Mouse (Mus musculus) intestine, embryonic 14.5 days (tissue): ENCODE results near the gene Plekho1. TPM values are rescaled to one million over a fixed set of nuclear protein-coding genes. Genes with fewer than 3 reads are reported as not detected.
"Not testable (repeated sequence)": the region's sequence is repeated elsewhere in the genome, so short reads cannot be mapped to it uniquely, and the experiment has no call there.

ENCODE experiments used
- ATAC-seq: fragments of 200-750 bp; cut with Nextera tagmentation; replicated peaks from 2 replicates; pipeline ENCODE4 v1.8.0; 2017; ENCODE audit warnings: low read depth, moderate number of reproducible peaks, moderate TSS enrichment, moderate library complexity; ENCODE audit not compliant: low FRiP score, low TSS enrichment
- DNase-seq: peaks from one replicate; pipeline ENCODE4 v3.0.0-alpha.2; 2018; ENCODE audit warnings: low spot score
- H3K27ac ChIP-seq: fragments of 300-500 bp; sonication (generic); 2 replicates; pipeline ENCODE4 v1.5.1; 2014; ENCODE audit warnings: low read depth, mild to moderate bottlenecking, control low read depth
- H3K27me3 ChIP-seq: fragments of 300-500 bp; sonication (generic); replicated peaks from 2 replicates; pipeline ENCODE4 v1.6.1; 2014; ENCODE audit warnings: low read length, control low read depth; ENCODE audit not compliant: control insufficient read depth, insufficient read depth
- H3K36me3 ChIP-seq: fragments of 300-500 bp; sonication (generic); 2 replicates; pipeline ENCODE4 v1.6.1; 2014; ENCODE audit warnings: low read length, control low read depth; ENCODE audit not compliant: control insufficient read depth, insufficient read depth
- H3K4me1 ChIP-seq: fragments of 300-500 bp; sonication (generic); replicated peaks from 2 replicates; pipeline ENCODE4 v1.6.1; 2014; ENCODE audit warnings: low read length, control low read depth, mixed read lengths; ENCODE audit not compliant: control insufficient read depth, insufficient read depth
- H3K4me2 ChIP-seq: fragments of 300-500 bp; sonication (generic); 2 replicates; pipeline ENCODE4 v1.6.1; 2014; ENCODE audit warnings: low read length
- H3K4me3 ChIP-seq: fragments of 300-500 bp; sonication (generic); 2 replicates; pipeline ENCODE4 v1.5.1; 2014; ENCODE audit warnings: low read depth, low read length, control low read depth, mixed read lengths
- H3K9ac ChIP-seq: fragments of 300-500 bp; sonication (generic); 2 replicates; pipeline ENCODE4 v1.6.1; 2014; ENCODE audit warnings: mild to moderate bottlenecking, low read length
- H3K9me3 ChIP-seq: fragments of 300-500 bp; sonication (generic); 2 replicates; pipeline ENCODE4 v1.6.1; 2016; ENCODE audit warnings: low read length, control low read depth; ENCODE audit not compliant: control insufficient read depth
- WGBS: fragments of 180-500 bp; shearing (Covaris S2); extraction: QIAGEN DNeasy Blood & Tissue Kit; methylation state at CpG from one replicate; pipeline ENCODE4 v1.1.7; 2014; 5-methylcytosine and 5-hydroxymethylcytosine counted together
- polyA plus RNA-seq: library from polyadenylated mRNA; unstranded; fragments of >200 nt; fragmentation: Nextera tagmentation; extraction: Ambion mirVana; gene quantifications from 2 replicates; pipeline ENCODE4 v1.2.1, GENCODE M21; 2014

Plekho1 gene
- polyA plus RNA-seq, 1 experiment from 2014 or later, result 35.0 TPM

DNA sequence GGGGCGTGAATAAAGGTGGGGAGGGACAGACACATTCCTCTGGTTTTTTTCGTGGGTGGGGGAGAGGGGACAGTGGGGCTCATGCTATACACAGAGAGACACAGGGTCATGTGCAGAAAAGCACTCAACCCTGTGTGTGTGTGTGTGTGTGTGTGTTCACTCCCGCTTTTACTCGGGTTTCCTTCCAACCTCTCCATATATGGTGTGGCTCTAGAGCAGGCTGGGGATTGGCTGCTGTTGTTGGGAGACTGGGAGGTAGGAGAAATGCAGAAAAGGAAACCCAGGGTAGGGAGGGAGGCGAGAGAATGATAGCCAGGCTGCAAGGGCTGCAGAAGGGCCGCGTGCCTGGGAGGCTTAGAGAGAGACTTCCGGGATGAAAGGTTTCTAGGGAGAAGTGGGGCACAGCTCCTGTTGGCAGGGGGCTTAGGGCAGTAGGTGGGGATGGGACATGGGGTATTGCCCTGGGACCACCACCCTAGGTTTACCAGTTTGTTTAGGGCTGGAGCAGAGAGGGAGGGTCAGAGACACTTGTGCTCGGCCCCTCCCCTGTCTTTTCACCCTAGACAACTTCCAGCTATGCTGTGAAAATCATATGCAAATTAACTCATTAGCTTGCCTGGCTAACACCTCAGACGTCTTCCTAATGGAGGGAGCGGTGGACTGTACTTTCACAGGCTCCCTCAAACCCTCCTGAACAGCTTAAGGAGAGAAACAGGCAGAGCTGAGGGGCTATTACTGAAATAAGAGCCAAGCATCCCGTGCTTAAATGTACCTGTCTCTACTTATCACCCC, 10.4 kb downstream of the Plekho1 start:
- Histone ChIP-seq H3K4me2 (peak overlapping the region; percentile 35), H3K27ac (peak overlapping the region; percentile 92), H3K4me1 (peaks cover 26% of the 10 kb centered on the region), H3K4me3 (peak overlapping the region; percentile 12), H3K9ac (peak overlapping the region; percentile 5), H3K27me3 (no peaks in the 10 kb centered on the region), H3K36me3 (peaks cover 30% of the 10 kb centered on the region), H3K9me3 (peaks cover 2% of the 10 kb centered on the region; the same call in 1 of the 2 replicates)
- WGBS, result 4% methylated on average over 12 of the region's 12 CpGs
- ATAC-seq (peak; percentile 93), DNase-seq (peak; percentile 78)

DNA sequence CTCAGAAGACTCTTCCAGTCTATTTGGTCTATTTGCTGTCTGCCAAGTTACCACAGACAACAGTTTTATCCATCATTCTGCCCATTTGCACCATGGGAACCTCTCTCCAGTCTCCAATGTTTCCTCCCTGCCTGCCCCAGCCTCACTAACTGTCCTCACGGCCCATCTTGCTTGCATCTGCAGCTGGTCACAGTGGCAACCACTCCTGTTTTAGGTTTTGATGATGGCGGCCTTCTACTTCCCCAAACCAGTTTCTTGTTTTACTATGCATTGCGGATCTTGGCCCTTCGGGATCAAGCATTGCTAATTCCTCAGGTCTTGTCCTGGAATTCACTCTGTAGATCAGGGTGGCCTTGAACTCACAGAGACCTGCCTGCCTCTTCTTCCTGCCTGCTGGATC, 13.7 kb downstream of the Plekho1 start:
- Histone ChIP-seq H3K27me3 (no peaks in the 10 kb centered on the region), H3K9me3 (peaks cover 2% of the 10 kb centered on the region; the same call in 1 of the 2 replicates), H3K4me2 (no peak overlapping the region), H3K27ac (no peak overlapping the region), H3K4me3 (no peak overlapping the region), H3K4me1 (peaks cover 18% of the 10 kb centered on the region), H3K36me3 (no peaks in the 10 kb centered on the region), H3K9ac (no peak overlapping the region)
- ATAC-seq, result no peak
- WGBS, result 86% methylated on average over 4 of the region's 4 CpGs
- DNase-seq, result no peak

- 85% methylated on average over 12 of the region's 12 CpGs for WGBS
- peaks cover 2% of the 10 kb centered on the region; the same call in 1 of the 2 replicates for H3K9me3 ChIP-seq
- H3K9ac ChIP-seq, result no peak overlapping the region
- ATAC-seq (no peak), DNase-seq (no peak)
- no peaks in the 10 kb centered on the region for H3K27me3 ChIP-seq
- no peaks in the 10 kb centered on the region for H3K36me3 ChIP-seq
- H3K4me3 ChIP-seq, result no peak overlapping the region
- H3K4me1 ChIP-seq, result peaks cover 1% of the 10 kb centered on the region; the same call in 1 of the 2 replicates
- no peak overlapping the region for H3K4me2 ChIP-seq
- no peak overlapping the region for H3K27ac ChIP-seq
These were observed 15.4 kb downstream of the Plekho1 start for GRCm38 (mm10) chr3:95980276-95980970.

GRCm38 (mm10) chr3:95978265-95978664, 17.5 kb downstream of the Plekho1 start:
- H3K36me3 ChIP-seq, result no peaks in the 10 kb centered on the region
- H3K27me3 ChIP-seq, result peaks cover 7% of the 10 kb centered on the region
- no peak overlapping the region for H3K9ac ChIP-seq
- no peaks in the 10 kb centered on the region for H3K9me3 ChIP-seq
- H3K4me1 ChIP-seq, result 0 out of 2 replicates have a peak, but pooled peaks cover under 1% of the 10 kb centered on the region
- H3K4me3 ChIP-seq, result no peak overlapping the region
- DNase-seq, result no peak
- WGBS, result 86% methylated on average over 9 of the region's 9 CpGs
- H3K4me2 ChIP-seq, result no peak overlapping the region
- ATAC-seq, result no peak
- H3K27ac ChIP-seq, result no peak overlapping the region

- peaks cover 10% of the 10 kb centered on the region for H3K27me3 ChIP-seq
- not testable (repeated sequence) for H3K27ac ChIP-seq, H3K9me3 ChIP-seq, ATAC-seq, H3K4me3 ChIP-seq, H3K4me1 ChIP-seq, H3K9ac ChIP-seq, DNase-seq, H3K4me2 ChIP-seq, H3K36me3 ChIP-seq
- 93% methylated on average over 6 of the region's 7 CpGs for WGBS
These were observed 18.2 kb downstream of the Plekho1 start for GRCm38 (mm10) chr3:95977587-95977986.

DNA sequence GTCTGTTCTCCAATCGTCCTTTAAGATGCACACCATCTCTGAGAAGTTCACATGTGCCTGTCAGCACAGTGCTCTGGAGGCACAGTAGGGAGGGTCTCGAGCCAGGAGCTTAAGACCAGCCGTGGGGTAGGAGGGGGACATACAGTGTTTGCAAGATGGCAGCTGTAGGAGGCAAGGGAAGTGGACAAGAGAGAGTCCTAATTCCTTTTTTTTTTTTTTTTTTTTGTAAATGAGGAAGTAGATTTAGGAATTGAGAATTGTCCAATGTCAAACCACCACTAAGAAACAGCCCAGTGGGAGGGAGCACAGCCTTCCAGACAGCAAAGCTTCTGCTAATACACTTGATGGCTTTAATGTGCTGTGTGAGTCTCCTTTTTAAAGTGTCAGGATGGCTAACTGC, 18.7 kb downstream of the Plekho1 start:
- DNase-seq (no peak), ATAC-seq (no peak)
- Histone ChIP-seq H3K9me3 (no peaks in the 10 kb centered on the region), H3K27ac (no peak overlapping the region), H3K36me3 (no peaks in the 10 kb centered on the region), H3K4me2 (no peak overlapping the region), H3K27me3 (peaks cover 15% of the 10 kb centered on the region), H3K4me3 (no peak overlapping the region), H3K4me1 (peaks cover 8% of the 10 kb centered on the region; the same call in 1 of the 2 replicates), H3K9ac (no peak overlapping the region)
- WGBS, result 59% methylated on average over 3 of the region's 3 CpGs

- H3K9ac ChIP-seq, result peak overlapping the region; percentile 48
These were observed 22.7 kb downstream of the Plekho1 start for GRCm38 (mm10) chr3:95972873-95973634.

DNA sequence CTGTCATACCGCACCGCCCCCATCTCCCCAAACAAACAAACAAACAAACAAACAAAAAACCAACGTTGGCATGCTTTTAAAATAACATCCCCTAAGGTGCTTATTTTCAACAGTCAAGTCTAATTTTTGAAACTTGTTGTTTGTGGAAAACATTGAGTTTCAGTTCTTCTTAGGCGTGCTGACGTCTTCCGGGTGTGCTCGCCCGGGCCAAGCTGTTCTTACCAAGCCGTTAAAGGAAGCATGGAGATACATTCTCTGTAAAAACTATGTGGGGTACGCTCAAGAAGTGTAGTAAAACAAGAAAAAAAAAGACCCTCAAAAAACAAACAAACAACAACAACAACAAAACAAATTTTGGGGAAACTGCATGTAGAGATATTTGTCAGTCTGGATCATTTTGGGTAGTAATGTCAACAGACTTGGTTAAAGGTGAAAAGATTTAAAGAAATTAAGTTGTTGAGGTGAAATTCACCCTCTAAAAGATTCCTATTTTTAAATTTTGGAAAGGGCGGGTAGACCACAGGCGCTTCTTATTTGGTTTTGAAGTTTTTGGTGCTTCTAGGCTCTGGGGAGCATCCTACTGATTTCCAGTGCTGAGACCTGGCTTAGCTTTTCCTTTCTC, 23.4 kb downstream of the Plekho1 start:
- Histone ChIP-seq H3K4me1 (peaks cover 8% of the 10 kb centered on the region; the same call in 1 of the 2 replicates), H3K4me3 (peak overlapping the region; percentile 26), H3K27me3 (peaks cover 16% of the 10 kb centered on the region), H3K36me3 (no peaks in the 10 kb centered on the region), H3K9ac (peak overlapping the region; percentile 48), H3K27ac (peak overlapping the region; percentile 51; the same call in 1 of the 2 replicates), H3K9me3 (no peaks in the 10 kb centered on the region), H3K4me2 (peak overlapping the region; percentile 68)
- DNase-seq (no peak), ATAC-seq (no peak)
- WGBS, result 78% methylated on average over 12 of the region's 12 CpGs

More at GRCm38 (mm10) chr3:95972873-95973634, 22.7 kb downstream of the Plekho1 start:
- DNase-seq, result peak; percentile 73
- H3K4me3 ChIP-seq, result peak overlapping the region; percentile 26
- H3K4me2 ChIP-seq, result peak overlapping the region; percentile 68
- no peak; the same call in 1 of the 2 replicates for ATAC-seq
- H3K27ac ChIP-seq, result peak overlapping the region; percentile 51; the same call in 1 of the 2 replicates
- H3K9me3 ChIP-seq, result no peaks in the 10 kb centered on the region
- no peaks in the 10 kb centered on the region for H3K36me3 ChIP-seq
- peaks cover 16% of the 10 kb centered on the region for H3K27me3 ChIP-seq
- 9% methylated on average over 34 of the region's 34 CpGs for WGBS
- H3K4me1 ChIP-seq, result peaks cover 8% of the 10 kb centered on the region; the same call in 1 of the 2 replicates
